Mouse (Mus musculus) ES-E14 (cell line): ENCODE measurements around the gene Gls2.

Source experiments
- MAFK ChIP-seq: IDR thresholded peaks from 2 replicates; pipeline ENCODE4 v1.6.1; 2014; ENCODE audit warnings: mild to moderate bottlenecking, low read depth, low read length, inconsistent platforms; ENCODE audit not compliant: insufficient read depth
- ZC3H11A ChIP-seq: IDR thresholded peaks from 2 replicates; pipeline ENCODE4 v1.6.1; 2012; ENCODE audit warnings: low read depth, mild to moderate bottlenecking, inconsistent platforms, low read length, borderline replicate concordance

- TF ChIP-seq MAFK (no peak), ZC3H11A (no peak)
Measured at GRCm38 (mm10) chr10:128221533-128222286, 27.5 kb downstream of the Gls2 start.
